Mouse (Mus musculus): ENCODE data around the gene Tenm2.

GRCm38 (mm10) chr11:36036061-36036695, 1199.6 kb downstream of the Tenm2 start:
- no peak for TF ChIP-seq POLR2A (IDR thresholded peaks at IDR 0.05; ENCODE audit: insufficient read depth, low read depth, low read length)
- peak; percentile 31; the same call in 1 of the 2 replicates for TF ChIP-seq CTCF (IDR thresholded peaks at IDR 0.05)
